Comparison of ENCODE assay signal across 25 mouse cellular contexts in the genomic region with DNA sequence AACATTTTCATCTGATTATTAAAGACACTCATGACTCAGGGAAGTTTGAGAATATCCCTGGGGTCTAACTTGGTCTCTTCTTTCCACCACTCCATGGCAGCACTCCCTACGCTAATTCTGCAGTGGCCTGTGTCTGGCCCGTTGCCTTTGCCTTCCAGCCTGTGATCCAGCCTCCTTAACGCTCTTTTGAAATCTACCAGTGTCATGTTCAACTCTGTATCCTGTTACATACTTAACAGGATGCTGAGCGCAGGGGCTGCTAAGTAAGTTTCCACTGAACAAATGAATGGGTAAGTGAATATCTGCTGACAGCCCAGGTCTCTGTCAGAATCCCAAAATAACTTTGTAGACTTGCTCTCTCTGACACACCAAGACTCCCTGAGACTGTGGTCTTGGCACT.
DNase-seq lines count a peak whose midpoint lies in the region; ATAC-seq and TF ChIP-seq lines count a peak whose summit lies in the region.
"Had no signal": no experiment of that assay in that cellular context is flagged by ENCODE, and none has a peak within 500 bp of the region (broad histone marks: within the 10 kb centered on the region; RNA-seq: fewer than 3 reads in every experiment).

No protein-coding gene starts in this region.

- H3K27me3 ChIP-seq in kidney, embryonic 14.5 days (ENCODE audit: control insufficient read depth, insufficient read depth, low read length): no peaks in the 10 kb centered on the region
- no peaks in the 10 kb centered on the region for H3K27me3 ChIP-seq in kidney, adult 2 months (replicated peaks; ENCODE audit: control insufficient read depth, insufficient read depth, low read length)
- no peaks in the 10 kb centered on the region for H3K27me3 ChIP-seq in embryonic facial prominence, embryonic 14.5 days (replicated peaks; ENCODE audit: control insufficient read depth, insufficient read depth, low read length)
- no peaks in the 10 kb centered on the region for H3K27me3 ChIP-seq in stomach, postnatal 0 days (ENCODE audit: control insufficient read depth, insufficient read depth, low read length)
- H3K27me3 ChIP-seq: forebrain, embryonic 12.5 days; midbrain, embryonic 15.5 days; neural tube, embryonic 13.5 days had no signal

- H3K9ac ChIP-seq in kidney, embryonic 14.5 days (ENCODE audit: low read depth, low read length): no peak overlapping the region
- H3K9ac ChIP-seq in embryonic facial prominence, embryonic 14.5 days (ENCODE audit: low read depth, low read length): no peak overlapping the region
- no peak overlapping the region for H3K9ac ChIP-seq in stomach, postnatal 0 days (ENCODE audit: low read length)
- H3K9ac ChIP-seq: forebrain, embryonic 12.5 days; hindbrain, embryonic 14.5 days; midbrain, embryonic 15.5 days; neural tube, embryonic 13.5 days had no signal

- peak; percentile 57; the same call in 1 of the 2 replicates for ATAC-seq in kidney, embryonic 14.5 days (ENCODE audit: low FRiP score, low TSS enrichment)
- ATAC-seq in embryonic facial prominence, embryonic 14.5 days (ENCODE audit: low read depth): peak; percentile 85; the same call in 1 of the 2 replicates
- no peak for ATAC-seq in stomach, postnatal 0 days (ENCODE audit: low FRiP score, low TSS enrichment)
- ATAC-seq: activated CD4-positive, CD25-positive, alpha-beta regulatory T cell, adult 4 months; inflammation-experienced regulatory T-cells, adult 6 months; midbrain, embryonic 15.5 days had no signal

- peak; percentile 2 for DNase-seq in embryo, embryonic 10.5 days (ENCODE audit: low spot score)
- DNase-seq in embryo, embryonic 9.5 days (ENCODE audit: extremely low spot score): no peak
- DNase-seq in kidney, adult 2 months: no peak
- peak; percentile 72 for DNase-seq in embryonic facial prominence, embryonic 14.5 days (ENCODE audit: low spot score)
- DNase-seq in gastrocnemius, postnatal 14 days: peak; percentile 51
- DNase-seq in spleen, postnatal 4 days (ENCODE audit: low spot score in 2 of 2): no peak
- no peak for DNase-seq in stomach, postnatal 0 days (ENCODE audit: low spot score)
- DNase-seq: adrenal gland, adult 8-10 months; cerebellum, adult 18-20 months; cerebellum, postnatal 36 days; heart, postnatal 4 days; kidney, adult 18-20 months; lung, postnatal 4 days; right cerebral cortex, postnatal 4 days; thymus, adult 2 months had no signal

- H3K9me3 ChIP-seq in kidney, embryonic 14.5 days (ENCODE audit: control insufficient read depth, low read length): no peaks in the 10 kb centered on the region
- no peaks in the 10 kb centered on the region for H3K9me3 ChIP-seq in embryonic facial prominence, embryonic 14.5 days (ENCODE audit: control insufficient read depth, low read length)
- H3K9me3 ChIP-seq in stomach, postnatal 0 days (ENCODE audit: control insufficient read depth, low read length): no peaks in the 10 kb centered on the region
- H3K9me3 ChIP-seq: forebrain, embryonic 12.5 days; midbrain, embryonic 15.5 days; neural tube, embryonic 13.5 days had no signal

- H3K4me3 ChIP-seq in kidney, embryonic 14.5 days (ENCODE audit: low read length): no peak overlapping the region
- no peak overlapping the region for H3K4me3 ChIP-seq in kidney, adult 2 months (ENCODE audit: insufficient read depth, low read depth, low read length)
- no peak overlapping the region for H3K4me3 ChIP-seq in embryonic facial prominence, embryonic 14.5 days (ENCODE audit: low read depth, low read length)
- no peak overlapping the region for H3K4me3 ChIP-seq in stomach, postnatal 0 days (ENCODE audit: low read depth, low read length)
- H3K4me3 ChIP-seq: erythroblast, embryonic 14.5 days; forebrain, embryonic 12.5 days; left cerebral cortex, adult 2 months; midbrain, embryonic 15.5 days; myocyte; neural tube, embryonic 13.5 days had no signal

- TF ChIP-seq CTCF in kidney, adult 2 months (conservative IDR thresholded peaks at IDR 0.05; ENCODE audit: insufficient read depth, insufficient read length, low read depth, low read length): no peak
- TF ChIP-seq CTCF in stomach, postnatal 0 days (IDR thresholded peaks at IDR 0.05; ENCODE audit: low read depth): no peak

- WGBS in kidney, embryonic 14.5 days: 40% methylated on average over 4 of the region's 4 CpGs
- WGBS in kidney, adult 2 months: 65% methylated on average over 4 of the region's 4 CpGs
- 28% methylated on average over 4 of the region's 4 CpGs for WGBS in embryonic facial prominence, embryonic 14.5 days
- WGBS in stomach, postnatal 0 days: 60% methylated on average over 4 of the region's 4 CpGs

- H3K36me3 ChIP-seq in kidney, embryonic 14.5 days (ENCODE audit: control insufficient read depth, insufficient read depth, low read length): no peaks in the 10 kb centered on the region
- H3K36me3 ChIP-seq in kidney, adult 2 months (ENCODE audit: control insufficient read depth, insufficient read depth, low read length): no peaks in the 10 kb centered on the region
- H3K36me3 ChIP-seq in embryonic facial prominence, embryonic 14.5 days (ENCODE audit: control insufficient read depth, insufficient read depth, low read length): no peaks in the 10 kb centered on the region
- H3K36me3 ChIP-seq in stomach, postnatal 0 days (ENCODE audit: control insufficient read depth, insufficient read depth, low read length): no peaks in the 10 kb centered on the region
- H3K36me3 ChIP-seq: forebrain, embryonic 12.5 days; midbrain, embryonic 15.5 days; neural tube, embryonic 13.5 days had no signal

- no peaks in the 10 kb centered on the region for H3K4me1 ChIP-seq in kidney, embryonic 14.5 days (ENCODE audit: control insufficient read depth, insufficient read depth, low read length)
- H3K4me1 ChIP-seq in kidney, adult 2 months (ENCODE audit: control insufficient read depth, insufficient read depth, low read length): no peaks in the 10 kb centered on the region
- H3K4me1 ChIP-seq in embryonic facial prominence, embryonic 14.5 days (ENCODE audit: control insufficient read depth, insufficient read depth, low read length): no peaks in the 10 kb centered on the region
- no peaks in the 10 kb centered on the region for H3K4me1 ChIP-seq in stomach, postnatal 0 days (replicated peaks; ENCODE audit: control insufficient read depth, insufficient read depth)
- H3K4me1 ChIP-seq: forebrain, embryonic 12.5 days; midbrain, embryonic 15.5 days; neural tube, embryonic 13.5 days had no signal

- TF ChIP-seq EP300 in stomach, postnatal 0 days (optimal IDR thresholded peaks at IDR 0.05): no peak

- no peak overlapping the region for H3K4me2 ChIP-seq in kidney, embryonic 14.5 days (replicated peaks; ENCODE audit: low read depth, low read length)
- no peak overlapping the region for H3K4me2 ChIP-seq in embryonic facial prominence, embryonic 14.5 days (ENCODE audit: low read depth, low read length)
- no peak overlapping the region for H3K4me2 ChIP-seq in stomach, postnatal 0 days (replicated peaks; ENCODE audit: low read depth)
- H3K4me2 ChIP-seq: forebrain, embryonic 12.5 days; hindbrain, embryonic 14.5 days; midbrain, embryonic 15.5 days; neural tube, embryonic 13.5 days had no signal

- no peak for TF ChIP-seq POLR2A in kidney, adult 2 months (IDR thresholded peaks at IDR 0.05; ENCODE audit: low read depth, low read length)

- intact Hi-C loops in gastrocnemius, postnatal 14 days (cut with DNase I; ENCODE audit: low total_unique reads): no loop called here

- no peak overlapping the region for H3K27ac ChIP-seq in kidney, embryonic 14.5 days (ENCODE audit: low read depth, low read length)
- no peak overlapping the region for H3K27ac ChIP-seq in kidney, adult 2 months (ENCODE audit: insufficient read depth, low read depth, low read length)
- H3K27ac ChIP-seq in embryonic facial prominence, embryonic 14.5 days (replicated peaks; ENCODE audit: low read depth, low read length): no peak overlapping the region
- no peak overlapping the region for H3K27ac ChIP-seq in stomach, postnatal 0 days (replicated peaks)
- H3K27ac ChIP-seq: forebrain, embryonic 12.5 days; hindbrain, embryonic 14.5 days; left cerebral cortex, adult 2 months; midbrain, embryonic 15.5 days; neural tube, embryonic 13.5 days had no signal

Comparison
In these comparisons a context has a peak if more than half of its experiments do, and no peak if none do; other contexts are left out.
1. DNase-seq: peak in embryo, embryonic 10.5 days (single experiment), embryonic facial prominence, embryonic 14.5 days (single experiment) and gastrocnemius, postnatal 14 days (single experiment); none in embryo, embryonic 9.5 days (single experiment), kidney, adult 2 months (single experiment), spleen, postnatal 4 days (0 of 2) and stomach, postnatal 0 days (single experiment).